Mouse (Mus musculus): ENCODE measurements around the gene Ttll1. TPM values are rescaled to one million over a fixed set of nuclear protein-coding genes. Genes with fewer than 3 reads are reported as not detected.

Gene Ttll1
- polyA plus RNA-seq, 1 experiment from 2014 or later = 37.0 TPM

DNA sequence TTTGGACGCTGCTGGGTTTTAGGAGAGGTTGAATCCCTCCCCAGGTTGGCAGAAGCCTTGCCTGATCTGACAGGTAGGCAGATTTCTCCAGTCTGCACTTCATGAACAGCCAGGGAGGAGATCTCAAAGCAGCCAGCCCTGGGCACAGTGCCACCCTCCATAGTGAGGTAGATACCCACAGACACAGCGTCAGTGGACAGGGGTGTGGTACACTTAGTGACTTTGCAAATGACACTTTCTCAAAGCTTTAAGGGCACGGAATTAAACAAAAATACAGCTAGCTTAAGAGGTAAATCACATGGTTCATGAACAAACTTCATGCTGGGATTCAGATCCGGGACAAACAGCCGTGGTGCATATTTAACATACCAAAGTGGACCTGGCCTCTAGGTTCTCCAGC lies 62.0 kb downstream of the Ttll1 start:
- H3K9ac ChIP-seq (ENCODE audit: low read depth, low read length) = no peak overlapping the region
- no peaks in the 10 kb centered on the region for H3K36me3 ChIP-seq (ENCODE audit: control insufficient read depth, insufficient read depth, low read length)
- H3K9me3 ChIP-seq (ENCODE audit: control insufficient read depth, low read length) = no peaks in the 10 kb centered on the region
- WGBS = 85% methylated on average over 5 of the region's 5 CpGs
- DNase-seq (ENCODE audit: low spot score) = no peak
- H3K4me2 ChIP-seq (replicated peaks; ENCODE audit: low read depth, low read length) = no peak overlapping the region
- H3K4me3 ChIP-seq (ENCODE audit: low read depth, low read length) = no peak overlapping the region
- H3K27ac ChIP-seq (ENCODE audit: low read depth, low read length) = no peak overlapping the region
- H3K27me3 ChIP-seq (ENCODE audit: control insufficient read depth, insufficient read depth, low read length) = no peaks in the 10 kb centered on the region
- no peak for ATAC-seq (ENCODE audit: low FRiP score)
- H3K4me1 ChIP-seq (replicated peaks; ENCODE audit: control insufficient read depth, insufficient read depth, low read length) = no peaks in the 10 kb centered on the region

DNA sequence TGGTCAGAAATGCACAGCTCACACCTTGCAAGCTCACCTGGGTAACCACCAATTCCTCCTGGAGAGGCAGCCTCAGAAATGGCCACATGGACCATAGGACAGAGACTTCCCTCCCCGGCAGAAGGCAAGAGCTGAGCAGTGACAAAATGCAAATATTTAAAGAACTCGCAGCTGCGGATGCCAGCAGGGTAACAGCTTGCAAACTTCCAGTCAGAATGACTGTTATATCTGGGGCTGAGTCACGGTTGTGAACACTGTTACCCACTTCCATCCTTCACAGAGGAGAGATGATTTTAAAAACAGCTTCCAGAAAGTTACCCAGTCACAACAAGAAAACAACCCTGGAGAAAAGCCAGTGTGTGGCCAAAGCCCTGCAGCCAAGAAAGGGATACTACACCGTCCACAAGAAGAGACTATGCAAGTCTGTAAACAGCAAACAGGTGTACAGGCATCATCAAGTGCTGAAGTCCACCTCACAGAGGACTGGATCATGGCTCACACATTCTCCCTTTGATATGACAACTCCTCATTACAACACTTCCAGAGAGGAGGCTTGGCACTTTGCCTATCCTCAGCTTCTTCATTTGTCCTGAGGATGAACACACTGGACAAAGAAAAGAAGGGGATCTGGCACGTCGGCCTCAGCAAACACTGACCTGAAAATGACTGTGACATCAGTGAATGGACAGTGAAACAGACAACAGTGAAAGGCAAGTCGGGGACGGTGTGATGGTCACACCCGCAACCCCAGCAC lies 62.7 kb downstream of the Ttll1 start:
- Histone ChIP-seq H3K9me3 (ENCODE audit: control insufficient read depth, low read length) (no peaks in the 10 kb centered on the region), H3K27ac (ENCODE audit: low read depth, low read length) (no peak overlapping the region), H3K27me3 (ENCODE audit: control insufficient read depth, insufficient read depth, low read length) (no peaks in the 10 kb centered on the region), H3K36me3 (ENCODE audit: control insufficient read depth, insufficient read depth, low read length) (no peaks in the 10 kb centered on the region), H3K9ac (ENCODE audit: low read depth, low read length) (no peak overlapping the region), H3K4me1 (replicated peaks; ENCODE audit: control insufficient read depth, insufficient read depth, low read length) (no peaks in the 10 kb centered on the region), H3K4me2 (replicated peaks; ENCODE audit: low read depth, low read length) (no peak overlapping the region), H3K4me3 (ENCODE audit: low read depth, low read length) (no peak overlapping the region)
- 60% methylated on average over 10 of the region's 10 CpGs for WGBS
- DNase-seq (ENCODE audit: low spot score) (no peak), ATAC-seq (ENCODE audit: low FRiP score) (no peak)

GRCm38 (mm10) chr15:83445908-83446307 lies 64.8 kb downstream of the Ttll1 start:
- Histone ChIP-seq H3K9me3 (ENCODE audit: control insufficient read depth, low read length) (no peaks in the 10 kb centered on the region), H3K4me1 (replicated peaks; ENCODE audit: control insufficient read depth, insufficient read depth, low read length) (no peaks in the 10 kb centered on the region), H3K4me2 (replicated peaks; ENCODE audit: low read depth, low read length) (no peak overlapping the region), H3K27me3 (ENCODE audit: control insufficient read depth, insufficient read depth, low read length) (no peaks in the 10 kb centered on the region), H3K27ac (ENCODE audit: low read depth, low read length) (no peak overlapping the region), H3K4me3 (ENCODE audit: low read depth, low read length) (no peak overlapping the region), H3K9ac (ENCODE audit: low read depth, low read length) (no peak overlapping the region), H3K36me3 (ENCODE audit: control insufficient read depth, insufficient read depth, low read length) (no peaks in the 10 kb centered on the region)
- WGBS = 83% methylated on average over 2 of the region's 2 CpGs
- no peak for ATAC-seq (ENCODE audit: low FRiP score)
- no peak for DNase-seq (ENCODE audit: low spot score)

DNA sequence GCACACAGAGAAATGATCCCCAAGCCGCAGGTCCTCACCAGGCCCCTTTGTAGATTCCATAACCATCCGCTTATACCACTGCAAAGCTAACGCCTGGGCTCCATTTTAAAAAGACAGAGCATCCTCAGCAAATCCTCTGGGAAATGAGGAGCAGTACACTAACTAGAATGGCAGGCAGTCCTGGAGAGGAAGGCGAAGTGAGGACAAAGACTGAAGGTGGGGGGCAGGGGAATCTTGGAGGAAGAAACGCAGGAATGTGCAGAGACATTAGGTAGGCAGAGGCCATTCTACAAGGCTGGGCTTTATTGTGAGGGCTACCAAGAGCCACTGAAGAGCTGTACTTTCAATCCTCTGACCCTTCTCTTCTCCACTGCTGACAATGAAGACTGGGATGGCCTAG lies 65.3 kb downstream of the Ttll1 start:
- Histone ChIP-seq H3K9me3 (ENCODE audit: control insufficient read depth, low read length) (no peaks in the 10 kb centered on the region), H3K9ac (ENCODE audit: low read depth, low read length) (no peak overlapping the region), H3K36me3 (ENCODE audit: control insufficient read depth, insufficient read depth, low read length) (no peaks in the 10 kb centered on the region), H3K4me3 (ENCODE audit: low read depth, low read length) (no peak overlapping the region), H3K27ac (ENCODE audit: low read depth, low read length) (no peak overlapping the region), H3K27me3 (ENCODE audit: control insufficient read depth, insufficient read depth, low read length) (no peaks in the 10 kb centered on the region), H3K4me1 (replicated peaks; ENCODE audit: control insufficient read depth, insufficient read depth, low read length) (no peaks in the 10 kb centered on the region), H3K4me2 (replicated peaks; ENCODE audit: low read depth, low read length) (no peak overlapping the region)
- WGBS = 70% methylated on average over 5 of the region's 5 CpGs
- ATAC-seq (ENCODE audit: low FRiP score) (no peak), DNase-seq (ENCODE audit: low spot score) (no peak)

GRCm38 (mm10) chr15:83444425-83444824 lies 66.3 kb downstream of the Ttll1 start:
- Histone ChIP-seq H3K27ac (ENCODE audit: low read depth, low read length) (no peak overlapping the region), H3K4me1 (replicated peaks; ENCODE audit: control insufficient read depth, insufficient read depth, low read length) (no peaks in the 10 kb centered on the region), H3K36me3 (ENCODE audit: control insufficient read depth, insufficient read depth, low read length) (no peaks in the 10 kb centered on the region), H3K9ac (ENCODE audit: low read depth, low read length) (no peak overlapping the region), H3K4me2 (replicated peaks; ENCODE audit: low read depth, low read length) (no peak overlapping the region), H3K27me3 (ENCODE audit: control insufficient read depth, insufficient read depth, low read length) (no peaks in the 10 kb centered on the region), H3K9me3 (ENCODE audit: control insufficient read depth, low read length) (no peaks in the 10 kb centered on the region), H3K4me3 (ENCODE audit: low read depth, low read length) (no peak overlapping the region)
- 69% methylated on average over 6 of the region's 6 CpGs for WGBS
- DNase-seq (ENCODE audit: low spot score) = no peak
- no peak for ATAC-seq (ENCODE audit: low FRiP score)

DNA sequence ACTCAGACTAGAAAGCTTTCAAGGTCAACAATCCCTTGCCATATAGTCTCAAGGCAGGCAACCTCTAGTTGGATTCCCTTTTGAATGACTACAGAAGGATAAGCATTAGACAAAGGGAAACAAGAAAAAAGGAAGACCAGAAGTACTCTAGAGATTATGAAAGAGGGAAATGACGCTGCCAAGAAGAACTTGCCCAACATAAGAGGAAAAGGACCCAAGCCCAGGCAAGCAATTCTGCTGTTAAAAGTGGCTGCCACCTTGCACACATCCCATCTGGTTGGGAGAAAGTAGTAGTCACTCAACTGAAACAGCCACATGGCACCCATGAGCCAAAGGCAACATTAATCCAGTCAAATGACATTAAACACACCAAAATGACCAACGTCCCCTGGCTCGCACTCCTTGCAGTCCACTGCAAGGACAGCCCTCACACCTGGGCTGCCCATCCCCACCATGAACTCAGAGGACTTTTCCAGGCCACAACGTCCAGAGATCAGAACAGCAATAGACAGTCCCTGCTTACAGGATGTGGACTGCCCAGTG lies 68.1 kb downstream of the Ttll1 start:
- Histone ChIP-seq H3K4me3 (ENCODE audit: low read depth, low read length) (no peak overlapping the region), H3K4me2 (replicated peaks; ENCODE audit: low read depth, low read length) (no peak overlapping the region), H3K36me3 (ENCODE audit: control insufficient read depth, insufficient read depth, low read length) (no peaks in the 10 kb centered on the region), H3K27ac (ENCODE audit: low read depth, low read length) (no peak overlapping the region), H3K9me3 (ENCODE audit: control insufficient read depth, low read length) (no peaks in the 10 kb centered on the region), H3K9ac (ENCODE audit: low read depth, low read length) (no peak overlapping the region), H3K27me3 (ENCODE audit: control insufficient read depth, insufficient read depth, low read length) (no peaks in the 10 kb centered on the region), H3K4me1 (replicated peaks; ENCODE audit: control insufficient read depth, insufficient read depth, low read length) (no peaks in the 10 kb centered on the region)
- DNase-seq (ENCODE audit: low spot score) (no peak), ATAC-seq (ENCODE audit: low FRiP score) (no peak)
- 94% methylated on average over 4 of the region's 4 CpGs for WGBS

- Histone ChIP-seq H3K9ac (ENCODE audit: low read depth, low read length) (no peak overlapping the region), H3K4me3 (ENCODE audit: low read depth, low read length) (no peak overlapping the region), H3K4me1 (replicated peaks; ENCODE audit: control insufficient read depth, insufficient read depth, low read length) (no peaks in the 10 kb centered on the region), H3K36me3 (ENCODE audit: control insufficient read depth, insufficient read depth, low read length) (no peaks in the 10 kb centered on the region), H3K4me2 (replicated peaks; ENCODE audit: low read depth, low read length) (no peak overlapping the region), H3K27ac (ENCODE audit: low read depth, low read length) (no peak overlapping the region), H3K27me3 (ENCODE audit: control insufficient read depth, insufficient read depth, low read length) (no peaks in the 10 kb centered on the region), H3K9me3 (ENCODE audit: control insufficient read depth, low read length) (no peaks in the 10 kb centered on the region)
- ATAC-seq (ENCODE audit: low FRiP score) (no peak), DNase-seq (ENCODE audit: low spot score) (no peak)
- 63% methylated on average over 5 of the region's 5 CpGs for WGBS
Observed at GRCm38 (mm10) chr15:83440726-83441125, 70.0 kb downstream of the Ttll1 start.

DNA sequence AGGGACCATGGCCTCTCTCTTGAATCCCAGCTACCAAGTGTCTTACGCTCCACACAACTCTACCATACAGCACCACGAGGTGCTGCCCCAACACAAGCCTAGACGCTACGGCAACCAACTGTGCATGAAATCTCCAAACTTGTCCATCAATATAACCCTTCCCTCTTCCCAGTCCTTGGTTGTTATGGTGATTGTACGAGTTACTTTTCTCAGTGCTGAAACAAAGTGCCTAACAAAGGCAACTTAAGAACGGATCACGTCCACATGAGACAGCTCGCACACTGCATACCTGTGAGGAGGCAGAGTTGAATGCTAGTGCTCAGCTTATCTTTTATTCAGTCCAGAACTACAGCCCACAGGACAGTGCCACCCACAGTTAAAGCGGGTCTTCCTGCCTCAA lies 74.2 kb downstream of the Ttll1 start:
- no peak overlapping the region for H3K27ac ChIP-seq (ENCODE audit: low read depth, low read length)
- no peaks in the 10 kb centered on the region for H3K27me3 ChIP-seq (ENCODE audit: control insufficient read depth, insufficient read depth, low read length)
- no peak overlapping the region for H3K4me3 ChIP-seq (ENCODE audit: low read depth, low read length)
- ATAC-seq (ENCODE audit: low FRiP score) (no peak), DNase-seq (ENCODE audit: low spot score) (no peak)
- no peak overlapping the region for H3K4me2 ChIP-seq (replicated peaks; ENCODE audit: low read depth, low read length)
- no peaks in the 10 kb centered on the region for H3K36me3 ChIP-seq (ENCODE audit: control insufficient read depth, insufficient read depth, low read length)
- 81% methylated on average over 9 of the region's 9 CpGs for WGBS
- no peak overlapping the region for H3K9ac ChIP-seq (ENCODE audit: low read depth, low read length)
- no peaks in the 10 kb centered on the region for H3K9me3 ChIP-seq (ENCODE audit: control insufficient read depth, low read length)
- no peaks in the 10 kb centered on the region for H3K4me1 ChIP-seq (replicated peaks; ENCODE audit: control insufficient read depth, insufficient read depth, low read length)
